Mouse (Mus musculus) T-helper 1 cell (primary cell): ENCODE data around the gene Prtg.

Source experiments
- in situ Hi-C: fragments of 300-600 bp; cut with MboI, MseI; formaldehyde crosslinking; loops from one replicate; pipeline ENCODE4 v1.15.1; 2025; ENCODE audit warnings: high pct_unique_total_duplicates

Gene Prtg

DNA sequence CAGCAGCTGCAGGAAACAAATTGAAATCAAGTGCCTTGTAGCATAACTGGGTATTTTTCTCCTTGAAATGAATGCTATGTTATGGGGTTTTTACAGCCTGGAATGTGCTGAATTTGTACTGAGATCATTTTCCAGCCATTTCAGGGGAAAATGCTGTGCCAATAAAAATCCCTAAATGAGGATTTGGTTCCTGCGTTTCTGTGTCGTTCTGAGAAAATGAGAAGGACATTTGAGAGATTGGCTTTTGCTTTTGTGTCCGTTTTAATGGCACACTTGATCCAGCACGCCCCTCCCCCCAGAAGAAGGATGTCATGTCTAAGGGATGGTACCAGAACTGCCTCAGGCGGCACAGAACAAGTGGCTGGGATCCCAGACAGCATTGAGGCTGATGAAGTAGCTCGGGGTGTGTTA lies 100.0 kb downstream of the Prtg start:
- in situ Hi-C loops = loop anchor here (5.0 kb wide), 1 partner anchor 36 kb away; no protein-coding TSS in a partner anchor

DNA sequence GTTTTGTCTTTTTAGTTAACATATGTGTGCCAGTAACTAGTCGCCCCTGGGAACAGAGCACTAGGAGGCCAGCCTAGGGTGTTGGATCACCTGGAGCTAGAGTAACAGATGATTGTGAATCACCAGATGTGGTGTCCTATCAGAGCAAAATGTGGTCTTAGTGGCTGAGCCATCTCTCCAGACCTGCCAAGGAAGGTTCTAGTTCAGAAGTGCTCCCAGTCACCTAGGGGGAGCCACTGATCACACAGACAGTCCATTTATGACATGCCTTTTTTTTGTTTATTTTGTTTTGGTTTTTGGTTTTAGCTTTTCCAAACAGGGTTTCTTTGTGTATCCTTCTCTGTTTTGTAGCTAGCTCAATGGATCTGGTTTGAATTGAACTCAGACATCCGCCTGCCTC lies 104.7 kb downstream of the Prtg start:
- in situ Hi-C loops = no loop called here

DNA sequence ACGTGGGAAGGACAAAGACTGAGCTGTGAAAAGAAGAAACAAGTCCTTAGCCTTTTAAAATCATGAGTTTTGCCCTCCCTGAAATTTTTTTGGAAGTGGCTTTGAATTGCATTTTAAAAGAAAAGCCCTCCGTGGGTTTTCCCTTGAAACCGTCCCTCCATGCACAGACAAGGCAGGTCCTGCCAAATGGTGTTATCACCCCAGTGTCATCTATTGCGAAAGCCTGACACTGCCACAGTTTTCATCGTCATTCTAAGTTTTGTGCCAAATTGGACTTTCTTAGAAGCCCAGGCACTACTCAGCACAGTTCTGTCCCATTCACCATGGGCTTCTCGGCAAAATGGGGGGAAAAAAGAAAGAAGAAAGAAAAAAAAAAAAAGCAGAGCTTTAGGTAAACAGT lies 106.9 kb downstream of the Prtg start:
- in situ Hi-C loops = no loop called here

DNA sequence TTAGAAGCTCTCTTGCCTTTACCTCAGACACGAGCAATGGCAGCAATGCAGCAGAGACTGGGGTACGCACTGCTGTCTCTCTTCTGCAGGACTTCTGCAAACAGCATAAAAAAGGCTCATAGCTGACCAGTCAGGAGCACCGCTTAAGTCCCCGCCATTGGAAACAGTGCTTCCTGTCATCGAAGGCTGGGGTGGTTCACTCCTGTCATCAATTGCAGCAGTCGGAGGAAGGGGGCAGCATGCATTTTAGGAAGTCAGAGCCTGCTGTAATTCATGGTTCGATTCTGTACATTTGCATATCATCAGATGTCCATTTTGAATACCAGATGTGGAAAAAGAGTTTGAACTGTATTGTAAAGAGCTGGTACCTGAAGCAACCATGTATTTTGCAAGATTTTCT lies 109.1 kb downstream of the Prtg start:
- in situ Hi-C loops = no loop called here

DNA sequence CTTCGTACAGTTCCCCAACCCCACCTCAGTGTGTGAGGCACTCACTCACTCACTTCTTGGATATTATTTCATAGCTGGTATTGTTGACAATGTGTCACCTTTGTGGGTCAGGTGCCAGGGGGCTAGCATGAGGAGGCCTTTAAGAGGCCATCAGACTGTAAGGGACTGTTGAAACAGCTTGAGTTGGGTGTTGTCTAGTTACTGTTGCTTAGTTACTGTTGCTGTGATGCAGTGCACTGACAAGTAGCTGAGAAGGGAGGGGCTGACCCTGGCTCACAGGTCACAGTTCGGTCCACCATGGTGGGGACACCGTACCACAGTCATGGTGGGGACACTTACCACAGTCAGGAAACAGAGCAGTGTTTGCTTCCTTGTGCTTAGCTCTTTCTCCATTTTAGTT lies 116.4 kb downstream of the Prtg start:
- in situ Hi-C loops = no loop called here

DNA sequence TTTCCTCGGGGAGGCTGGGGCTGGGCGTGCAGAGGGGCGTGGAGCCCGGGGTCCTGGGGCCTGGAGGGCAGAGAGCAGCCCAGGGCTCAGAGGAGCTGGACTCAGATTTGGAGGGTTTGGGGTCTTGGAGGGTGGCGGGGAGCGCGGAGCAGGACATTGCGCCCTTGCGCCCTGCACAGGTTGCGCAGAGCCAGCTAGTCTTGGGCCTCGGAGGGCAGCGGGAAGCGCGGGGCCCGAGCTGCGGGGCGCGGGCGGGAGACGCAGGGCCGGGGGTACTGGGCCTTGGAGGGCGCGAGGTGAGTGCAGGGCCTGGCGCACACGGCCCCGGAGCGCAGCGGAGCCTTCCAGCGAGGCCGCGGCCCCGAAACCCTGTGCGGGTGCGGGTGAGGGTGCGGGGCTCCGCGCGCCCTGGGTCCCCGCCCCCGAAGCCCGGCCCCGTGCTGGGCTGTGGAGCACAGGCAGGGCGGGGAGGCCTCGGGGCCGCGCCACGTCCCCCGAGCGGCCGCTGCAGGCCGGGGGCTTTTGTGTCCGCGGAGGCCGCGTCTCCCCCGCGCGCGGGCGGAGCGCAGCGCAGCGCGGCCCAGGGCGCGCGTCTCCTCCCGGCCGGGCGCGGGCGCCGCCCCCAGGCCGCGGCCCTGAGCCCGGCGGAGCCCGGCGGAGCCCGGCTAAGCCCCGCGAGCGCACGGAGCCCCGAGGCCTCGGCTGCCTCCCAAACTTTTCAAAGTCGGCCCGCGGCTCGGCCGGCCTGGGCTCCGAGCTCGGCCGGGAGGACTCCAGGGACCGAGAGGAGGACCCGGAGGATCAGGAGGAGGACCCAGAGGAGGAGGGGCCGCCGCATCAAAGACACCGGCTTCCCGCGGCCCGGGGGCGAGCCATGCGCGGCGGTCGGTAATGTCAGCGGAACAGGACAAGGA lies 118.6 kb downstream of the Prtg start, which contains the start of gene Pygo1:
Gene Pygo1, plus strand, starts transcription at position 625 of the 914 bp plus-strand sequence.
- in situ Hi-C loops = no loop called here

DNA sequence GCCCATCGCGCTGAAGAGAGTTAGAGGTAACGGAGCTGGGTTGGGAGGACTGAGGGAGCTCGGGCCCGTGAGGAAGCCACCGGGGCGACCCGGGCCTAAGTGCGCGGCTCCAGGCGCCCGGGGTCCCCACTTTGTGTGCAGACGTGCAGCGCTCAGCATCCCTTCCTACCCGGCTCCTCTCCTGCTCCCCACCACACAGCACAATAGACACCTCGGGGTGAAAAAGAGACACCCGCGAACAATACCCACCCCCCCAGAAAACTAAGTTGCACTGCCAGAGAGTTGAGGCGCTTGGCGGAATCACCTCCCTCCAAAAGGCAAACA lies 119.2 kb downstream of the Prtg start:
- in situ Hi-C loops = no loop called here

DNA sequence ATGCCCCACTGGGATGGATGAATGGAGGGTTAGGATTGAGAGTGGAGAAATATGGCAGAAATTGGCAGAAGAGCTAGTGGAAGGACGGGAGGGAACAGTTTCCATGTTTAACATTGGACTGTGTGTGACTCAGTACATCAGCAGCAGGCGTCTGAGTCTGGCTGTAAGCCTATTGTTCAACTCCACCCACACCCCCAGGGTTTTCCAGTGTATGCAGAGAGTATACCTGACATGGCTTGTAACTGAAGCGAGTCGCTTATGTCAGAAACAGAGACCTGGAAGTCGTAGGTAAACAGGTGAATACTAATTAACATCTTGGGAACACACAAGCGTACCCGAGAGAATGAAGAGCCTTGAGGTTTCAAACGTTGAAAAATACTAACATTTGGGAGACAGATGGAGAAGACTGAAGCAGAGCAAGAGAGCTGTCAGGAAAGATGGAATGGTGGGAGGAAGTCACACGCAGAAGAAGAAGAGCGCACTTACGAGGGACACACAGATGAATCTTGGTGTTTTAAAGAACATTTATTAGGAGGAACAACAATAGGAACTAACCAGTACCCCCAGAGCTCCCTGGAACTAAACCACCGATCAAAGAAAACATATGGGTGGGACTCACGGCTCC lies 124.6 kb downstream of the Prtg start:
- in situ Hi-C loops = no loop called here

DNA sequence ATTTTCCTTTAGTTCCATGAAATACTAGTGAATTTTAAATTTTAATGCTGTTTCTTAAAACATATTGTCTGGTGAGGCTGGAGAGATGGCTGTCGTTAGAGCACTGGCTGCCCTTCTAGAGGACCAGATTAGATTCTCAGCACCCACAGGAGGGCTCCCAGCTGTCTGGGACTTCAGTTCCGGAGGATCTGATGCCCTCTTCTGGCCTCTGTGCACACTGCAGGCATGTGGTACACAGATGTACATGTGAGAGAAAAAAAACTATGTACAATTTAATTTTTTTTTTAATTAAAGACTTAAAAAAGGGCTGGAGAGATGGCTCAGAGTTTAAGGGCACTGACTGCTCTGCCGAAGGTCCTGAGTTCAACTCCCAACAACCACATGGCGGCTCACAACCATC lies 128.6 kb downstream of the Prtg start:
- in situ Hi-C loops = no loop called here

DNA sequence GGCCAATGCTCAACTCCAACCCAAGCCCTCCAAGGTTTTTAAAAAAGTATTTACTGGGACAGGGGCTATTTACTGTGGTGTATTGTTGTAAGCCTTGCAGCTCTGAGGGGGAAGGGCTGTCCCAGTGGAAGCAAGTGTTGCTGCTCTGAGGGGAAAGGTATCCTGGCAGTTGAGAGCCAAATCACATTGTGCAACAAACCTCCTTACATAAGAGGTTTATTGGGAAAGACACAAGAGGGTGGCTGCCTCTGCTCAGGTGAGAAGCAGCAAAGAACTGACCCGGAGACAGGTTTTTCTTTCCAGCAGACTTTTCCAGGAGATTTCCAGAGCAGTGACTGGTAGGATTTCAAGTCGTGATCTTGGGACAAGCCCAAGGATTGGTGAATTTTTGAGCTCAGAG lies 129.6 kb downstream of the Prtg start:
- in situ Hi-C loops = no loop called here

DNA sequence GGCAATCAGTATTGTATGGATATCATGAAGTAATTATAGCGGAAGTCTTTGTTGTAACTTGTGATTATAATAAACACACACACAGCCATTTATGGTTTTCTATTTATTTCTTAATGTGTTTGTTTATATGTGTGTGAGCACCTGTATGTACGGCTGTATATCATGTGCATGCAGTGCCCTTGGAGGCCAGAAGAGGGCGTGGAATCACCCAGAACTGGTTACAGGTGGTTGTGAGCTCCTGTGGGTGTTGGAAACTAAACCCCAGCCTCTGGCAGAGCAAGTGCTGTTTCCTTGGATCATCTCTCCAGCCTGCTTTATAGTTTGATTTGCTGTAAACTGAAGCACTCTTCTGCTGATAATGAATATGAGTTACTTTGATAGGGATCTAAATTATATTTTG lies 136.8 kb downstream of the Prtg start:
- in situ Hi-C loops = loop anchor here (5.0 kb wide), 1 partner anchor 36 kb away; no protein-coding TSS in a partner anchor

DNA sequence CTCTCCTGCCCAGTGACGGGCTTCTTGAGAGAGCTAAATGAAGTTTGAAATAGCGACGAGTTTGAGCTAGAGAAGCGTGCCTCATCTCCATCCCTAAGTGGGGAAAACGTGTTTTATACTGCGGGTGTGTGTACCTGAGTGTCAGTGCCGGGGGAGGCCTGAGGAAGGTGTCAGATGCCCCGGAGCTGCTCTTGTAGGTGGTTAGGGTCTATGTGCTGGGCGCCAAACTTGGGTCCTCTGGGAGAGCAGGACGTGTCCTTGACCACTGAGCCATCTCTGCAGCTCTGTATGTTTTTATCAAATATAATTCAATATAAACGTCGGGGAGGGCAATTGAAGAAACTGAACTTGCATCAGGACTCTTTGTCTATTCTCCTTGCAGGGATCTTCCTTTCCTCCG lies 137.6 kb downstream of the Prtg start:
- in situ Hi-C loops = loop anchor here (5.0 kb wide), 1 partner anchor 37 kb away; no protein-coding TSS in a partner anchor

DNA sequence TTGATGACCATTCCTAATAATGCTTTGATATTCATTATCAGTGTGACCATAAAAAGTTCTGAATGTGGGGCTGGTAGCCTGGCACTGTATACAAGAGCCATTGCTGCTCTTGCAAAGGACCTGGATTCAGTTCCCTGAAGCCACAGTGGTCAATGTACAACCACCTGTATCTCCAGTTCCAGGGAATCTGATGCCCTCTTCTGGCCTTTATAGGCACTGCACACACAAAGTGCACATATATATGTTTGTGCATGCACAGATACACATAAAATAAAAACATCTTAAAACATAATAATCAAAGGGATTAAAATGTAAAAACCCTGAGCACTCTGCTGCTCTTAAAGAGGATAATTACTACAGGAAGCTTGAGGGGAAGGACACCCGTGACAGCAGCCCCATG lies 140.3 kb downstream of the Prtg start:
- in situ Hi-C loops = no loop called here

DNA sequence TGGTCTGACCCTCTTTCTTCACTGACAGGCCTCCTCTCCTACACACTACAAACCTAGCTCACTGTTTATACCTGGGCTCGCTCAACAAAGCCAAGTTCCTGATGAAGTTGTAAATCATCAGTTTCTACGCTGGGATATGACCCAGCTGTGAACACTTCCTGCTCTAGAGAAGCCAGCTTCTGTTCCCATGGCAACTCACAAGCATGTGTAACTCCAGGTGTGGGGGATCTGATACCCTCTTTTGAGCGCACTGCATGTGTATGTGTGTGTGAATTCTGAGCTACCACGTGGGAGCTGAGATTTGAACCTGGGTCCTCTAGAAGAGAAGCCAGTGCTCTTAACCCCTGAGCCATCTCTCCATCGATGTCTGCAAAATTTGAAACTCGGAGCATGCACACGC lies 142.9 kb downstream of the Prtg start:
- in situ Hi-C loops = no loop called here

DNA sequence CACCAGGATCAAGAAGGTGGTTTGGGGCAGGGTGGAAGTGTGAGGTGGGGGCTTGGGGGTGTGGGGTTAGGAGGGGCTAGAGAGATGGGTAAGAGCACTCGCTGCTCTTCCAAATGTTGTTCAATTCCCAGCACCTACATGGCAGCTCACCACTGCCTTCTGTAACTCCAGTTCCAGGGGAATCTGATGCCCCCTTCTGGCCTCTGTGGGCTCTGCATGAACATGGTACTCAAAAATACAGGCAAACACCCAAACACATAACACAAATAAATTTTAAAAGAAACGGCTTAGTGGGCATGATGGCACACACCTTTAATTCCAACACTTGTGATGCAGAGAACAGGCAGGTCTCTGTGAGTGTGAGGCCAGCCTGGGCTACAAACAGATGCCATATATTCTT lies 148.1 kb downstream of the Prtg start:
- in situ Hi-C loops = no loop called here

DNA sequence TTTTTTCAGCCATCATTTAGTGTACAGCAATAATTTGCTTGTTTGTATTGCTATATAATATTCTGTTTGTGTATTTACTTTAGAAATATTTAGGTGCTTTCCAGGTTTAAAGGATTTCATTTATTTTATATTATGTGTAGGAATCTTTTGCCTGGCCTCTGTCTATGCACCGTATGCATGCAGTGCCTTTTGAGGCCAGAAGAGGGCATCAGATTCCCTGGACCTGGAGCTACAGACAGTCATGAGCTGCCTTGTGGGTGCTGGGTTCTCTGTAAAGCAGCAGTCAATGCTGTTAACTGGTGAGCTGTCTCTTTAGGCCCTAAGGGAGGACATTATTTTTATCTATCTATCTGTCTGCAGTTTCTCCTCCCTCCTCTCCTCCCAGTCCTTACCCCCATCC lies 148.9 kb downstream of the Prtg start:
- in situ Hi-C loops = no loop called here

DNA sequence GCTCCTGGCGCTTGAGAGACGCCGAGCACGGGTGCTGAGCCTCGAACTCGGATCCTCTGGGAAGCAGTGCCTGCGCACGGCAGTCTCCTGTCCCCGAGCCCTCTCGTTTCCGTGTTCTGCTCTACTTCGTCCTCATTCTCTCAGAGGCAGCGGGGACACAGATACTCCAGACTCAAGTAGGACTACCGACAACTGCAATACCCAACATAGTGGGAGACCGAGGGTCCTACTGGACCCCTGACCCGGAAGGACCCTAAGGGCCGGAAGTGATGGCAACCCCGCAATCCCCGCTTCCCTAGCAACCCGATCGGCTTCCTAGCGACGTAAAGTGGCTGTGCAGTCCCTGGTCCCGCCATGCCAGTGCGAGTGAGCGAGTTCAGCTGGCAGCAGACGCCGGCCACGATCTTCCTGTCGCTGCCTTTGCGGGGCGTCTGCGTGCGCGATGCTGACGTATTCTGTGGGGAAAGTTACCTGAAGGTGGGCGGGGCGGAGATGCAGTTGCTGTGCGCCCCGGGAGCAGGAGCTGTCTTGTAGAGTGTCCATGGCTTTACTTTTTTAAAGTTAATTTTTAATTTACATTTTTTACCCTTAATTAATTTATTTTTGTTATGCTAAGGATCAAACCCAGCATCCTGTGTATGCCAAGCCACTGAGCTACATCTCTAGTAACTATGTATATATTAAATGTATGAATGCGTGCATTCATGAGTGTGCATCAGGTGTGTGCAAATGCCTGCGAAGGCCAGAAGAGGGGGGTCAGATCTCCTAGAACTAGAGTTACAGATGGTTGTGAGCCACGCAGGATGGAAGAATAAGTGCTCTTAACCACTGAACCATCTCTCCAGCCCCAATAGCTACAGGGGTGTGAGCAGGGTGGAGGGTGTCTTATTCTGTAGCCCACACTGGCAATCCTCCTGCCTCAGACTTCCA lies 152.1 kb downstream of the Prtg start, which contains the start of the genes Dyx1c1 and Gm44503:
Gene Dyx1c1, plus strand, starts transcription at position 265 of the 930 bp plus-strand sequence.
Gene Gm44503, plus strand, starts transcription at position 332 of the 930 bp plus-strand sequence.
- in situ Hi-C loops = no loop called here

DNA sequence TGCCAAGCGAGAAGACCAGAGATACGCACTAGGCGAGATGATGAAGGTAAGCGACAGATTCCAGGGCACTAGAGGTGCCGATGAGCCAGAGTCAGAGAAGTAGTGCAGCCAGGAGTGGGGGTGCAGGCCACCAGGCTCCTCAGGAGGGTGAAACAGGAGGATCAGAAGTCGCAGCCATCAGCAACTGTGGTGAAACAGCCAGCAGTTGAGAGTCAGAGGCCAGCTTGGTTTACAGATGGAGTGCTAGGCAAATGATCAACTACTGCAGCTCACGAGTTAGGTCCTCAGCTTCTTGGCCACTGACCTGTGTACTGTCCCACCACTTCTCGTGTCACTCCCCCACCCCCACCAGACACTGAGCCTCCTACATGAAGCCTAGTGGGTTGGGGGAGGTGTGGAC lies 154.7 kb downstream of the Prtg start:
- in situ Hi-C loops = no loop called here

DNA sequence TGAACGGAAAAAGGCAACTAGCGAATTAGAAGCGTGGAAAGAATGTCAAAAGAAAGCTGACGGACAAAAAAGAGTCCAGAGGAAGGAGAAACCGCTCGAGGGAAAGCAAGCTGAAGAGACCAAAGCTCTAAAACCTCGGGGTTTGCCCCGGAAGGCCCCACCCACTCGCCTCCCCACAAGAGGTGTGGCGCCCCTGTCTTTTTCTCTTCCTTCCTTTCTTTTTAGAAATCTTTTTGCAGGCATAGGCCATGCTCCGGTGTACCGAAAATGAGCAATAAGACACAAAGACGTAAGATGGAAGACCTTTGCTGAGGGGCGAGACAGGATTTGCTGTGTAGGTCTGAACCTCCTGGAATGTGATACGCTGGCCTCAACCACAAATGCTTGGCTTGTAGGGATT lies 155.3 kb downstream of the Prtg start:
- in situ Hi-C loops = no loop called here
